Mouse (Mus musculus): Measurements from ENCODE around the gene Nek1. TPM values are rescaled to one million over a fixed set of nuclear protein-coding genes. Genes with fewer than 3 reads are reported as not detected.
"Not testable (repeated sequence)": the region's sequence is repeated elsewhere in the genome, so short reads cannot be mapped to it uniquely, and the experiment has no call there.

The Nek1 gene
- polyA plus RNA-seq, 1 experiment from 2014 or later: 23.8 TPM

DNA sequence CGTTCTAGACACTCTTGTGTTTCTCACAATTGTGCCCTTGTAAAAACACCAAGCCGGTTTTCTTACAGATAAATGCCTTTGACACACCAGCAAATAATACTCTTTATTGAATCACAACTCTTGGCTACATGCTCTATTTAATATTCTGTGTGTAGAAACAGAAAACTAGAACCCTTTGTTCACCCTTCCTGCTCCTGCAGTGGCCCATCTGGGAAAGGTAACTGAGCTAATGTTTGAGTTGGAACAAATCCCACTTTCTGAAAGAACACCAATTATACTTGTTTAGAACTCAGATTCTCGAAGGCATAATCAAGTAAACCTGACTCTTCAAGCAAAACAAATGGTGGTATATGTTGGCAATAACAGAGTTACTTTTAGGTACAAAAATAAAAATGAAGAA, 27.3 kb upstream of the Nek1 start:
- WGBS: 63% methylated on average over 3 of the region's 3 CpGs
- H3K27ac ChIP-seq: no peak overlapping the region
- no peaks in the 10 kb centered on the region for H3K36me3 ChIP-seq (replicated peaks)
- H3K4me2 ChIP-seq: no peak overlapping the region
- no peak overlapping the region for H3K4me3 ChIP-seq (replicated peaks)
- no peak for ATAC-seq (ENCODE audit: low FRiP score)
- no peaks in the 10 kb centered on the region for H3K9me3 ChIP-seq
- H3K27me3 ChIP-seq: no peaks in the 10 kb centered on the region
- no peak overlapping the region for H3K9ac ChIP-seq
- peaks cover 2% of the 10 kb centered on the region; the same call in 1 of the 2 replicates for H3K4me1 ChIP-seq

DNA sequence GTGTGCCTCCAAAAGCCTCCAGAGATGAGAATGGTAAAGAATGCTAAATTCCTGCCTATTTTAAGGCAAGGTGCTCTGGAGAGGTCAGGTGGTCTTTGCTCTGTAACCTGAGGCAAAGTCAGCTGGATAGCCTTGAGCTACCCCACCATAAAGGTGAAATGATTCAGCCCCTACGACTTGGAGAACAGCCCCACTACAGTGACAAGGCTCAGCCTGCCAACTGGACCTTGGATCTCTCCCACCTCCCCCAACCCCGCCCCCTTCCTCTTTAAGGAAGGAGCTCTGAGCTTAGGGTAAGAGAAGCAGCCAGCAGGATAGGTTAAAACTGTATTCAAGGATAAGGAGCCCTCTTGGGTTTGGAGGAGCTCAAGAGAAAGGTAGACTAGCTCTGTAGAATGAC, 23.9 kb upstream of the Nek1 start:
- H3K36me3 ChIP-seq (replicated peaks): no peaks in the 10 kb centered on the region
- ATAC-seq (ENCODE audit: low FRiP score): no peak
- 51% methylated on average over 2 of the region's 2 CpGs for WGBS
- no peak overlapping the region for H3K4me2 ChIP-seq
- H3K4me3 ChIP-seq (replicated peaks): no peak overlapping the region
- no peaks in the 10 kb centered on the region for H3K27me3 ChIP-seq
- H3K9ac ChIP-seq: no peak overlapping the region
- peaks cover 3% of the 10 kb centered on the region; the same call in 1 of the 2 replicates for H3K4me1 ChIP-seq
- no peak overlapping the region for H3K27ac ChIP-seq
- no peaks in the 10 kb centered on the region for H3K9me3 ChIP-seq

DNA sequence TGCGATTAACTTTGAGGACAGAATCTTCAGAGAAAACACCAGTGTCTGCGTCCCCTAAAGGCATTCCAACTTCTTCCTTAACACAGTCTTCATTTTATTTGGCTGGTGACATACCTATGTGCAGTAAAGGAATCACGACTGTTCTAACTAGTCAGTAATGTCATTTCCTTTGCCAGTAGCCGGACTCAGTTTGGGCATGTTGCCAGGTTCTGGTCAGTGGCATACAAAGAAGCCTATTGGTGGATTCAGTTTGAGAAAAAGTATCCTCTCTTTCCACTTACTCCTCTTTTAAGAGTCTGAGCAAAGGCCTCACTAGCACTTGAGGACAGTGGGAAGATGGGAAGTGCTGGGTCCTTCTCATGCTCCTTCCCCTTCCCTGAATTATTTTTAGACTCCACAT, 21.2 kb upstream of the Nek1 start:
- H3K27me3 ChIP-seq: no peaks in the 10 kb centered on the region
- no peaks in the 10 kb centered on the region for H3K36me3 ChIP-seq (replicated peaks)
- no peak overlapping the region for H3K9ac ChIP-seq
- H3K27ac ChIP-seq: no peak overlapping the region
- 67% methylated on average over 4 of the region's 4 CpGs for WGBS
- H3K4me1 ChIP-seq: peaks cover 3% of the 10 kb centered on the region; the same call in 1 of the 2 replicates
- H3K4me2 ChIP-seq: no peak overlapping the region
- no peak for ATAC-seq (ENCODE audit: low FRiP score)
- H3K9me3 ChIP-seq: no peaks in the 10 kb centered on the region
- H3K4me3 ChIP-seq (replicated peaks): no peak overlapping the region

DNA sequence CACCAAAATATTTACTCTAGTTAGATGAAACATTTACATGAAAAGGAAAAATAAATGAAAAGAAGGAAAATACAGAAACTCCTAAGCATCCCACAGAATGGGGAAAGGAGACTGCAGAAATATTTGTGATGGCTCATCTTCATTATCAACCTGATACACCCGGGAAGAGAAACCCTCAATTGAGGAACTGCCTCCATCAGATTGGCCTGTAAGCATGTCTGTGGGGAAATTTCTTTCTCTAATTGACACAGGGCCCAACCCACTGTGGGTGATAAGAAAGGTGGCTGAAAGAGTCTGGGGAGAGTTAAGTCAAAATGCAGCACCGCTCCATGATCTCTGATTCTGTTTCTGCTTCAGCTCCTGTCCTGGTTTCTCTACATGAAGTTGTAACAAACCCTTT, 19.5 kb upstream of the Nek1 start:
- Histone ChIP-seq H3K36me3 (replicated peaks) (no peaks in the 10 kb centered on the region), H3K4me1 (peaks cover 3% of the 10 kb centered on the region; the same call in 1 of the 2 replicates), H3K9me3 (no peaks in the 10 kb centered on the region), H3K4me2 (no peak overlapping the region), H3K4me3 (replicated peaks) (no peak overlapping the region), H3K27me3 (no peaks in the 10 kb centered on the region), H3K27ac (no peak overlapping the region), H3K9ac (no peak overlapping the region)
- ATAC-seq (ENCODE audit: low FRiP score): no peak
- 89% methylated on average over 2 of the region's 2 CpGs for WGBS

DNA sequence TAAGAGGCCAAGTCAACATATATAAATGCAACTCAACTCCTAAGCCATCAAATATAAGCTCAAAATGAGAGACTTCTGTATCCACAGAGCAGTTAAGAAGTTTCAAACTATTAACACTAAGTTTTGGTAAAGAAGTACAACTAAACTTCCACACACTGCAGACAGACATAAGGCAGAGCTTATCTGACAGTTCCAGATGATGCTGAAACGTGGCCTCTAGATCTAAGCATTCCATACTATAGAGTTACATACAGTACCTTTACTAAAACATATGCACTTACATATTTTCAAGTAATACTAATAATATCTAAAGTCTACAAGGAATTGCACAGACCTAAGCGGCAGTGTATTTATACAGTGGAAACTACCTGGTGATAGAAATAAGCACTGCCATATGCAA, 18.2 kb upstream of the Nek1 start:
- Histone ChIP-seq H3K9me3 (no peaks in the 10 kb centered on the region), H3K4me3 (replicated peaks) (no peak overlapping the region), H3K4me1 (peaks cover 3% of the 10 kb centered on the region; the same call in 1 of the 2 replicates), H3K27me3 (no peaks in the 10 kb centered on the region), H3K9ac (no peak overlapping the region), H3K4me2 (no peak overlapping the region), H3K36me3 (replicated peaks) (no peaks in the 10 kb centered on the region), H3K27ac (no peak overlapping the region)
- 86% methylated on average over 2 of the region's 2 CpGs for WGBS
- ATAC-seq (ENCODE audit: low FRiP score): no peak

DNA sequence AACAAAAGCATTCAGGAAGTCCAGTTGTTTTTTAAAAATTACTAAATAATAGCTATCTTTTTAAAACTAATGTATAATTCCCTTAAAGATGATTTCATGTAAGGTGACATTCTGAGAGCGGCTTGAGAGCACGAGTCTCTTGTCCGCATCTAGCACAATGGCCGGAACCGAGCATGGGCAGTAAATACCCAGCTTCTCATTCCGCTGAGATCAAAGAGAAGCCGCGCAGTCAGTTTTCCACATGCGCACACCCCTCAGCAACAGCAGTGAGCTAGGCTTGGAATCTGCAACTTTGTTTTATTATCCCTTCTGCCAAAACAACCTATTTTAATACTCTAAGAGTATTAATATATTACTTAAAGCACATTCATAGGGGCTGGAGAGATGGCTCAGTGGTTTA, 16.2 kb upstream of the Nek1 start:
- Histone ChIP-seq H3K9ac (no peak overlapping the region), H3K4me1 (peaks cover 8% of the 10 kb centered on the region; the same call in 1 of the 2 replicates), H3K4me3 (replicated peaks) (no peak overlapping the region), H3K27ac (no peak overlapping the region), H3K4me2 (no peak overlapping the region), H3K9me3 (no peaks in the 10 kb centered on the region), H3K27me3 (no peaks in the 10 kb centered on the region), H3K36me3 (replicated peaks) (no peaks in the 10 kb centered on the region)
- 83% methylated on average over 9 of the region's 9 CpGs for WGBS
- no peak for ATAC-seq (ENCODE audit: low FRiP score)

DNA sequence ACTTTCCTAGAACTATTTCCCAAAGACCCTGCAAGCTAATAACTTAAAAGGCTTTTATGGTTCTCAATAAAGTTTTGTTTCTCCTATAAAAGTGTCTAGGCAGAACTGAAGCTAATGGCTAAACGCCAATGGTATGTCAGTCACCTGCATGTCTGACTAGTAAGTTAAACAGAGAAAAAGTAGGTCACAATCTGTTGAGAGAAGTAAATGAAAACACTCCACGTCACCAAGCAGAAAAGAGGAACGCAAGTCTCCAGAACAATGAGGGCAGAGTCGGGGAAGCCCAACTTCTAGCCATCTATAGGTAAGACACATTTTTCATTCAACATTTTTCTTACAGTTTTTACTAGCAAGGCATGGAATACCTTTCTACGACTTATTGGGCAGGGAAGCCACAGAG, 14.5 kb upstream of the Nek1 start:
- Histone ChIP-seq H3K36me3 (replicated peaks) (no peaks in the 10 kb centered on the region), H3K9ac (no peak overlapping the region), H3K27me3 (no peaks in the 10 kb centered on the region), H3K9me3 (no peaks in the 10 kb centered on the region), H3K4me2 (no peak overlapping the region), H3K4me1 (peaks cover 10% of the 10 kb centered on the region), H3K4me3 (replicated peaks) (no peak overlapping the region), H3K27ac (no peak overlapping the region)
- 85% methylated on average over 5 of the region's 5 CpGs for WGBS
- no peak for ATAC-seq (ENCODE audit: low FRiP score)

DNA sequence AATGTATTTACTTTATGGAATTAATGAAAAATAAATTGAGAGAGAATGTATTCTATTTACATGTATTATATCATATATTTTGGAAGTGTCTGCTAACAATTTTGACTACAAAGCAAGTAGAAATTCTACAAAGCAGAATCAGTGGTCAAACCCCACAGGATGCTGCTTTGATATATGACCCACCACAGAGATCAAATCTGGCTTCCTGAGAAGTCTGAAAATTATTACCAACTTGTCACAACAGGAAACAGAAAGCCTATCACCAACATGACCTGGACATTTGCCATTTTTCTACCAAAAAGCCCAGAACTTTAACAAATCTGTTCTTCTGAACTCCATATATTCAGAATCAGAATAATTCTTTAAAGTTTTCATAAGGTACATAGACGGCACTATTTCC, 11.6 kb upstream of the Nek1 start:
- no peaks in the 10 kb centered on the region for H3K27me3 ChIP-seq
- no peaks in the 10 kb centered on the region for H3K9me3 ChIP-seq
- H3K36me3 ChIP-seq (replicated peaks): no peaks in the 10 kb centered on the region
- H3K4me1 ChIP-seq: peaks cover 14% of the 10 kb centered on the region
- ATAC-seq (ENCODE audit: low FRiP score): no peak
- peak overlapping the region; percentile 95; the same call in 1 of the 2 replicates for H3K4me2 ChIP-seq
- H3K27ac ChIP-seq: no peak overlapping the region
- 57% methylated on average over 1 of the region's 1 CpGs for WGBS
- H3K9ac ChIP-seq: no peak overlapping the region
- H3K4me3 ChIP-seq (replicated peaks): no peak overlapping the region

DNA sequence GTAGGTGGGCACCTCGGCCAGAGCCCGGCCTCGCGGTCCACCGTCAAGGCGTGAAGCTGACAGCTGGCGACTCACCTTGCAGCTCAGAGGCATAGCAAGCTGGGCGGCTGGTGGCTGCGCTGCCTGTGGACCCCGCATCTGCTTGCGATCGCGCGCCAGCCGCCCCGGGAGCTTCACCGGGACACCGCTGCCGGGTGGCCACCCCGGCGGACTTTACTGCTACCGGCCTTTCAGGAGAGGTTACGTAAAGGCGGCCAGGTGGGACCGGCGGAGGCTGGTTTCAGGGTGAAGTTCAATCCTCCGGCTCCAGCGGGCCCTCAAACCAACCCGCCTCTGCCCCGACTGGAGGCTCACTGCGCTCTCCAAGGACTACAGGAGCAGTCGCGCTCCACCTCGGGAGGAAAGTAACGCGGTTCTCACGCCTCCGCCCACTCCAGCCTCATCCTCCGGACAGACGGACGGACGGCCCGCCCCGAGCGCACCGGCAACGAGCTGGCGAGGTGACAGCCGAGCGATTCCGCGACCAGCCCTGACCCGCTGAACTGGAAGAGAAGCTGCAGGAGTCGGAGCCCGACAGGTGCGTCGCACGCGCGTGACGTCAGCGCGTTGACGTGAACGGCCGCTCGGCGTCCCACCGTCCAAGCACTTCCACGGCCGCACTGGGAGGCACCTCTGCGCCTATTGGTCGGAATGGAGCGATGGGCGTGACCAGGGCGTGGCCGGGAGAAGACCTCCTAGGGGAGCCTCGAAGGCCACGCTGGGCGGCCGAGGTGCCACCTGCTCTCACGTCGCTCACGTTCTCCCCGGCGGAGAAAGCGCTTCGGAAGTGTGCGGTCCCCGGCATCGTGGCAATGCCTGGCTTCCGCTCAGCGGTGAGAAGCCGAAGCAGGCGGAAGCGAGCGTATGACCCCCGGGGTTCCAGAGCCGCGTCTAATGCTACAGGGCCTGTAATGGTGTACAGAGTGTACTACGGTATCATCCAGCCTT, 10.0 kb upstream of the Nek1 start, which contains the start of gene Clcn3:
Gene Clcn3 (minus strand): TSS at position 600 of the 987 bp plus-strand sequence.
- Histone ChIP-seq H3K4me1 (peaks cover 14% of the 10 kb centered on the region), H3K4me3 (replicated peaks) (peak within 1 kb of the TSS; percentile 82), H3K4me2 (peak within 1 kb of the TSS; percentile 95), H3K9me3 (no peaks in the 10 kb centered on the region), H3K9ac (peak within 1 kb of the TSS; percentile 74), H3K27ac (peak within 1 kb of the TSS; percentile 82), H3K36me3 (replicated peaks) (no peaks in the 10 kb centered on the region), H3K27me3 (no peaks in the 10 kb centered on the region)
- under 1% methylated on average over 101 of the region's 101 CpGs for WGBS
- ATAC-seq (ENCODE audit: low FRiP score): peak; percentile 100

DNA sequence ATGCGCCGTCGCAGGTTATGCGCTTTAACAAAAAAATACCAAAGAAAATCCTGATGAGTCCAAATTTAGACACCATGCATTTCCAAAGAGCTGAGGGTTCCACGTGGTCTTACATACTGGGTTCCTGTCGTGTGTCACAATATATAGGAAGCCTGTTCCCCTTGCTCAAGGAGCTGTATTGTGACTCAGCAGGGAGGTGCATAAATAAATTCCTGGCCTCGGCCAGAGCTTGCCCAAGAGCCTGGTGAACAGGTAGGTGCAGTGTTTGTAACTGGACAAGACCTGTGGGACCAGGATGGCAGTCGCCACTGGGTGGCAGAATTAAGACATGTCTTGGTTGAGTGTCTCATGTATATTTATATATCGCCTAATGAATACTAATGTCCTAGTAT, 9.3 kb upstream of the Nek1 start:
- Histone ChIP-seq H3K4me2 (peak overlapping the region; percentile 95), H3K9me3 (no peaks in the 10 kb centered on the region), H3K27me3 (no peaks in the 10 kb centered on the region), H3K4me3 (replicated peaks) (peak overlapping the region; percentile 82), H3K27ac (peak overlapping the region; percentile 82), H3K9ac (peak overlapping the region; percentile 74), H3K4me1 (peaks cover 14% of the 10 kb centered on the region), H3K36me3 (replicated peaks) (no peaks in the 10 kb centered on the region)
- 10% methylated on average over 9 of the region's 9 CpGs for WGBS
- peak; percentile 68 for ATAC-seq (ENCODE audit: low FRiP score)

DNA sequence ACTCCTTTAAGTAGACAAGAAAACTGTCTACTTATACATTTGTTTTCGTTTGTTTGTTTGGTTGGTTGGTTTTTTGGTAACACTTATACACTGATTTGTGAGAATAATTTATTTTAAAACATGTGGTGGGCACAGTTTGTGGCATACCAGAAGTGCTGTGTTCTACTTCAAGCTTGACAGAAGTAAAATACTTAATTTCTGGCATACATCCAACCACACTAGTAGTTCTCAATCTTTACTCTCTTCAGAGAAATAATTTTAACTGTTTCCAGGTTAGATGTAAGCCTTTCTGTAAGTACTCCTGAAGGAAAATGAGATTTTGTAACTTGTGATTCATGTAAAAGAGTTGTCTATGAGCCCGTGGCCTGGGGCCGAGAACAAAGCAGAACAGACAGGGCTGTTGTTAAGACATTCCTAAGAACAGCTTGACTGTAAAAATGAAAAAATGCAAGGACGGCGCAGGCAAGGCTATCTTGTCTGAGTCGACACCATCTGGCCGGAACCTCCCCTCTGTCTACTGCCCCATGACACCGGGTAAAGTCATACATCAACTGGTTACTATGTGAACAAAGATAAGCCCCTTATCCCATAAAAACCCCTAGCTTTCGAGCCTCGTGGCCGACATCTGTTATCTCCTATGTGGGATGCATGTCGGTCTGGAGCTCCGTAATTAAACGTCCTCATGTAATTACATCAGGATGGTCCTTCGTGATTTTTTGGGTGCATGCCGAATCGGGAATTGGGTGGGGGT, 8.6 kb upstream of the Nek1 start:
- H3K36me3 ChIP-seq (replicated peaks); H3K27me3 ChIP-seq; H3K9ac ChIP-seq; ATAC-seq (ENCODE audit: low FRiP score); H3K4me2 ChIP-seq; H3K9me3 ChIP-seq; H3K4me3 ChIP-seq (replicated peaks); H3K27ac ChIP-seq: not testable (repeated sequence)
- H3K4me1 ChIP-seq: peaks cover 14% of the 10 kb centered on the region
- 92% methylated on average over 17 of the region's 17 CpGs for WGBS

DNA sequence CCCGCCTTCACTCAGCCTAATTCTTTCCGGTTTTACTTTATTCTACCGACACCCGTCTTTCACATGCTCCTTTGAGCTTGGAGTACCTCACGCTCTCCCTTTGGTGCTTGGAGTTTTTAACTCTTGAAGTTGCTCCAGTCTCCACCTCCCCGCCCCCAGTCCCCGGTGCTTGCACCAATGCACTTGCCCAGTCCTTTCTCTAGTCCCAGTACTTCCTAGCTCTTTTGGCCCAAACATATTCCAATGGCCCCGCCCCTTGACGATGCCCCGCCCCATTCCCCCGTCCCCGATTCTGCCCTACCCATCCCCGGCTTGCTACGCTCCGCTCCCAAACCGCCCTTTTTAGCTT, 460 bp upstream of the Nek1 start:
- Histone ChIP-seq H3K9ac (peak overlapping the region; percentile 63), H3K9me3 (no peaks in the 10 kb centered on the region), H3K4me1 (peaks cover 8% of the 10 kb centered on the region), H3K27me3 (no peaks in the 10 kb centered on the region), H3K36me3 (replicated peaks) (no peaks in the 10 kb centered on the region), H3K4me2 (peak overlapping the region; percentile 86), H3K4me3 (replicated peaks) (peak overlapping the region; percentile 71), H3K27ac (peak overlapping the region; percentile 91)
- whole genome bisulfite sequencing: 0% methylated on average over 16 of the region's 16 CpGs
- no peak for ATAC-seq (ENCODE audit: low FRiP score)

Measured in forebrain, embryonic 12.5 days (tissue).